Mouse (Mus musculus): Measurements from ENCODE around the gene Zfp316. TPM values are rescaled to one million over a fixed set of nuclear protein-coding genes. Genes with fewer than 3 reads are reported as not detected.

Zfp316 gene
- total and polyA plus RNA-seq, 2 experiments, result 1.9 to 2.3 TPM

- no peak for TF ChIP-seq CTCF (IDR thresholded peaks at IDR 0.05; ENCODE audit: low read depth, low read length)
- TF ChIP-seq POLR2A (IDR thresholded peaks at IDR 0.05; ENCODE audit: extremely low read depth, insufficient read depth, low read length), result no peak
- WGBS, result 97% methylated on average over 26 of the region's 26 CpGs
- no peak overlapping the region for H3K9ac ChIP-seq (ENCODE audit: low read depth, low read length)
- no peaks in the 10 kb centered on the region for H3K79me2 ChIP-seq (ENCODE audit: control insufficient read depth, insufficient read depth, low read length)
- H3K27ac ChIP-seq (replicated peaks; ENCODE audit: insufficient read depth, low read depth, low read length), result no peak overlapping the region
- H3K36me3 ChIP-seq (ENCODE audit: control insufficient read depth, insufficient read depth, low read length), result peaks cover 66% of the 10 kb centered on the region
- DNase-seq (ENCODE audit: extremely low read depth, low read depth, low spot score), result no peak
- no peak overlapping the region for H3K4me3 ChIP-seq (ENCODE audit: insufficient read depth, low read depth, low read length)
- no peaks in the 10 kb centered on the region for H3K4me1 ChIP-seq (ENCODE audit: control insufficient read depth, insufficient read depth, low read length)
- no peaks in the 10 kb centered on the region for H3K27me3 ChIP-seq (ENCODE audit: control insufficient read depth, insufficient read depth, low read length)
These were observed 24.9 kb downstream of the Zfp316 start for GRCm38 (mm10) chr5:143244926-143245325.

GRCm38 (mm10) chr5:143236036-143236435 is 33.8 kb downstream of the Zfp316 start:
- no peak overlapping the region for H3K9ac ChIP-seq (ENCODE audit: low read depth, low read length)
- peaks cover 8% of the 10 kb centered on the region; the same call in 1 of the 2 replicates for H3K4me1 ChIP-seq (ENCODE audit: control insufficient read depth, insufficient read depth, low read length)
- TF ChIP-seq POLR2A (IDR thresholded peaks at IDR 0.05; ENCODE audit: extremely low read depth, insufficient read depth, low read length), result no peak
- TF ChIP-seq CTCF (IDR thresholded peaks at IDR 0.05; ENCODE audit: low read depth, low read length), result no peak
- DNase-seq (ENCODE audit: extremely low read depth, low read depth, low spot score), result no peak
- H3K4me3 ChIP-seq (ENCODE audit: insufficient read depth, low read depth, low read length), result no peak overlapping the region
- no peak overlapping the region for H3K27ac ChIP-seq (replicated peaks; ENCODE audit: insufficient read depth, low read depth, low read length)
- H3K36me3 ChIP-seq (ENCODE audit: control insufficient read depth, insufficient read depth, low read length), result peaks cover 22% of the 10 kb centered on the region
- 52% methylated on average over 9 of the region's 9 CpGs for WGBS
- no peaks in the 10 kb centered on the region for H3K27me3 ChIP-seq (ENCODE audit: control insufficient read depth, insufficient read depth, low read length)
- H3K79me2 ChIP-seq (ENCODE audit: control insufficient read depth, insufficient read depth, low read length), result no peaks in the 10 kb centered on the region; the same call in 1 of the 2 replicates

- under 1% methylated on average over 57 of the region's 58 CpGs for WGBS
- H3K36me3 ChIP-seq (ENCODE audit: control insufficient read depth, insufficient read depth, low read length), result peaks cover 13% of the 10 kb centered on the region
- no peaks in the 10 kb centered on the region; the same call in 1 of the 2 replicates for H3K79me2 ChIP-seq (ENCODE audit: control insufficient read depth, insufficient read depth, low read length)
- peak within 1 kb of the TSS; percentile 73 for H3K4me3 ChIP-seq (ENCODE audit: insufficient read depth, low read depth, low read length)
- peak within 1 kb of the TSS; percentile 76 for H3K9ac ChIP-seq (ENCODE audit: low read depth, low read length)
- DNase-seq (ENCODE audit: extremely low read depth, low read depth, low spot score), result peak; percentile 92
- H3K27me3 ChIP-seq (ENCODE audit: control insufficient read depth, insufficient read depth, low read length), result no peaks in the 10 kb centered on the region
- TF ChIP-seq POLR2A (IDR thresholded peaks at IDR 0.05; ENCODE audit: extremely low read depth, insufficient read depth, low read length) (no peak), CTCF (IDR thresholded peaks at IDR 0.05; ENCODE audit: low read depth, low read length) (peak; percentile 54)
- peaks cover 8% of the 10 kb centered on the region; the same call in 1 of the 2 replicates for H3K4me1 ChIP-seq (ENCODE audit: control insufficient read depth, insufficient read depth, low read length)
- H3K27ac ChIP-seq (replicated peaks; ENCODE audit: insufficient read depth, low read depth, low read length), result peak within 1 kb of the TSS; percentile 50
These were observed 34.7 kb downstream of the Zfp316 start, which contains the start of gene Zfp12 for GRCm38 (mm10) chr5:143235028-143235693. Gene Zfp12 (plus strand): TSS chr5:143235163.

- H3K4me3 ChIP-seq (ENCODE audit: insufficient read depth, low read depth, low read length), result no peak within 1 kb of the TSS
- no peaks in the 10 kb centered on the region for H3K27me3 ChIP-seq (ENCODE audit: control insufficient read depth, insufficient read depth, low read length)
- H3K4me1 ChIP-seq (ENCODE audit: control insufficient read depth, insufficient read depth, low read length), result no peaks in the 10 kb centered on the region
- H3K9ac ChIP-seq (ENCODE audit: low read depth, low read length), result no peak within 1 kb of the TSS
- no peak for DNase-seq (ENCODE audit: extremely low read depth, low read depth, low spot score)
- TF ChIP-seq CTCF (IDR thresholded peaks at IDR 0.05; ENCODE audit: low read depth, low read length) (no peak), POLR2A (IDR thresholded peaks at IDR 0.05; ENCODE audit: extremely low read depth, insufficient read depth, low read length) (no peak)
- H3K79me2 ChIP-seq (ENCODE audit: control insufficient read depth, insufficient read depth, low read length), result no peaks in the 10 kb centered on the region
- H3K27ac ChIP-seq (replicated peaks; ENCODE audit: insufficient read depth, low read depth, low read length), result no peak within 1 kb of the TSS
- 82% methylated on average over 3 of the region's 3 CpGs for WGBS
- H3K36me3 ChIP-seq (ENCODE audit: control insufficient read depth, insufficient read depth, low read length), result no peaks in the 10 kb centered on the region
These were observed 43.0 kb downstream of the Zfp316 start, which contains the start of gene Spdye4a for GRCm38 (mm10) chr5:143226790-143227189. Gene Spdye4a (minus strand): TSS chr5:143226890.

- WGBS, result 89% methylated on average over 1 of the region's 1 CpGs
- DNase-seq (ENCODE audit: extremely low read depth, low read depth, low spot score), result no peak
- Histone ChIP-seq H3K9ac (ENCODE audit: low read depth, low read length) (no peak overlapping the region), H3K79me2 (ENCODE audit: control insufficient read depth, insufficient read depth, low read length) (no peaks in the 10 kb centered on the region), H3K4me3 (ENCODE audit: insufficient read depth, low read depth, low read length) (no peak overlapping the region), H3K27me3 (ENCODE audit: control insufficient read depth, insufficient read depth, low read length) (no peaks in the 10 kb centered on the region), H3K36me3 (ENCODE audit: control insufficient read depth, insufficient read depth, low read length) (no peaks in the 10 kb centered on the region), H3K4me1 (ENCODE audit: control insufficient read depth, insufficient read depth, low read length) (no peaks in the 10 kb centered on the region), H3K27ac (replicated peaks; ENCODE audit: insufficient read depth, low read depth, low read length) (no peak overlapping the region)
- TF ChIP-seq POLR2A (IDR thresholded peaks at IDR 0.05; ENCODE audit: extremely low read depth, insufficient read depth, low read length) (no peak), CTCF (IDR thresholded peaks at IDR 0.05; ENCODE audit: low read depth, low read length) (no peak)
These were observed 47.5 kb downstream of the Zfp316 start for GRCm38 (mm10) chr5:143222287-143222686.

- no peaks in the 10 kb centered on the region for H3K36me3 ChIP-seq (ENCODE audit: control insufficient read depth, insufficient read depth, low read length)
- H3K9ac ChIP-seq (ENCODE audit: low read depth, low read length), result no peak overlapping the region
- 82% methylated on average over 5 of the region's 5 CpGs for WGBS
- H3K27ac ChIP-seq (replicated peaks; ENCODE audit: insufficient read depth, low read depth, low read length), result no peak overlapping the region
- no peak for DNase-seq (ENCODE audit: extremely low read depth, low read depth, low spot score)
- no peaks in the 10 kb centered on the region for H3K79me2 ChIP-seq (ENCODE audit: control insufficient read depth, insufficient read depth, low read length)
- no peaks in the 10 kb centered on the region for H3K4me1 ChIP-seq (ENCODE audit: control insufficient read depth, insufficient read depth, low read length)
- no peaks in the 10 kb centered on the region for H3K27me3 ChIP-seq (ENCODE audit: control insufficient read depth, insufficient read depth, low read length)
- H3K4me3 ChIP-seq (ENCODE audit: insufficient read depth, low read depth, low read length), result no peak overlapping the region
- TF ChIP-seq POLR2A (IDR thresholded peaks at IDR 0.05; ENCODE audit: extremely low read depth, insufficient read depth, low read length) (no peak), CTCF (IDR thresholded peaks at IDR 0.05; ENCODE audit: low read depth, low read length) (no peak)
These were observed 48.8 kb downstream of the Zfp316 start for GRCm38 (mm10) chr5:143220996-143221395.
